In the genomic region with DNA sequence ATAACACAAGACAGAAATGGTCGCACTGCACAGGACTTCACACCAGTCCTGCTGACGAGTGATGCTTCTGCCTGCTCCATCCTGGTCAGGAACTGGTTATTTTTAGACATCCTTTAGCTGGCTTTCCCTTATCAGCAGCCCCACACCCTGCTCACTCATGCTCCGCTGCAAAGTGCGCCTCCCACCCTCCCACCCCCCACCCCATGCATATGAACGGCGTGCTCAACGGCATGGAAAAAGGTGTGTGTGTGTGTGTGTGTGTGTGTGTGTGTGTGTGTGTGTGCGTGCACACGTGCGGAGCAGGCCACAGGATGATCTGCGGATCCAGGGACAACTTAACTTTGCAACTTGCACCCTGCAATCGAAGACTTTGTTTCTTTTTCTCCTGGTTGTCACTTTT, we compare ENCODE assay signal across 9 mouse cellular contexts.
A peak's percentile ranks its signal among the peaks of the same experiment; 100 is the strongest.
DNase-seq lines count a peak whose midpoint lies in the region; ATAC-seq and TF ChIP-seq lines count a peak whose summit lies in the region.
"Had no signal": no experiment of that assay in that cellular context is flagged by ENCODE, and none has a peak within 500 bp of the region (broad histone marks: within the 10 kb centered on the region; RNA-seq: fewer than 3 reads in every experiment).

No protein-coding gene starts in this region.

- peak overlapping the region; percentile 83 for H3K4me3 ChIP-seq in megakaryocyte, embryonic 14.5 days (replicated peaks)
- H3K4me3 ChIP-seq in forebrain, embryonic 14.5 days (ENCODE audit: low read depth, low read length): no peak overlapping the region
- no peak overlapping the region for H3K4me3 ChIP-seq in hindbrain, embryonic 16.5 days (ENCODE audit: low read length)
- H3K4me3 ChIP-seq in midbrain, postnatal 0 days (ENCODE audit: low read depth, low read length): no peak overlapping the region

- no peaks in the 10 kb centered on the region for H3K9me3 ChIP-seq in megakaryocyte, embryonic 14.5 days
- H3K9me3 ChIP-seq in forebrain, embryonic 14.5 days (replicated peaks; ENCODE audit: control insufficient read depth, low read length): no peaks in the 10 kb centered on the region
- H3K9me3 ChIP-seq in hindbrain, embryonic 16.5 days (ENCODE audit: control insufficient read depth, low read length): no peaks in the 10 kb centered on the region
- no peaks in the 10 kb centered on the region for H3K9me3 ChIP-seq in midbrain, postnatal 0 days (ENCODE audit: low read length)

- H3K27ac ChIP-seq in forebrain, embryonic 14.5 days (ENCODE audit: low read depth, low read length): no peak overlapping the region
- H3K27ac ChIP-seq in hindbrain, embryonic 16.5 days (ENCODE audit: low read depth, low read length): no peak overlapping the region
- peak overlapping the region; percentile 74; the same call in 1 of the 2 replicates for H3K27ac ChIP-seq in midbrain, postnatal 0 days (ENCODE audit: low read depth, low read length)

- no peak overlapping the region for H3K9ac ChIP-seq in forebrain, embryonic 14.5 days (ENCODE audit: low read length)
- no peak overlapping the region for H3K9ac ChIP-seq in hindbrain, embryonic 16.5 days (ENCODE audit: low read depth, low read length)
- H3K9ac ChIP-seq in midbrain, postnatal 0 days (replicated peaks; ENCODE audit: low read length, poor library complexity, severe bottlenecking): no peak overlapping the region

- no peaks in the 10 kb centered on the region for H3K27me3 ChIP-seq in megakaryocyte, embryonic 14.5 days (replicated peaks)
- H3K27me3 ChIP-seq in forebrain, embryonic 14.5 days (replicated peaks; ENCODE audit: control insufficient read depth, insufficient read depth, low read length): no peaks in the 10 kb centered on the region
- H3K27me3 ChIP-seq in hindbrain, embryonic 16.5 days (replicated peaks; ENCODE audit: control insufficient read depth, insufficient read depth, low read length): no peaks in the 10 kb centered on the region
- H3K27me3 ChIP-seq in midbrain, postnatal 0 days (ENCODE audit: insufficient read depth, low read length): no peaks in the 10 kb centered on the region
- H3K27me3 ChIP-seq: Patski had no signal

- no peak for ATAC-seq in megakaryocyte, adult 5-6 weeks (ENCODE audit: poor library complexity, severe bottlenecking)
- ATAC-seq in forebrain, embryonic 14.5 days: peak; percentile 29; the same call in 1 of the 2 replicates
- ATAC-seq in hindbrain, embryonic 16.5 days: peak; percentile 9; the same call in 1 of the 2 replicates
- peak; percentile 17; the same call in 1 of the 2 replicates for ATAC-seq in midbrain, postnatal 0 days (ENCODE audit: low FRiP score)
- ATAC-seq: Patski had no signal

- no peak for DNase-seq in forebrain, embryonic 14.5 days (ENCODE audit: low spot score)
- DNase-seq in midbrain, postnatal 0 days (ENCODE audit: low spot score): no peak
- no peak for DNase-seq in cerebellum, adult 11-12 months
- DNase-seq in cerebellum, postnatal 25 days: no peak
- no peak for DNase-seq in testis, postnatal 10 days (ENCODE audit: low spot score)

- peaks cover 21% of the 10 kb centered on the region for H3K36me3 ChIP-seq in megakaryocyte, embryonic 14.5 days (replicated peaks; ENCODE audit: low read length)
- H3K36me3 ChIP-seq in forebrain, embryonic 14.5 days (ENCODE audit: control insufficient read depth, insufficient read depth, low read length): no peaks in the 10 kb centered on the region
- no peaks in the 10 kb centered on the region for H3K36me3 ChIP-seq in hindbrain, embryonic 16.5 days (ENCODE audit: control insufficient read depth, insufficient read depth, low read length)
- no peaks in the 10 kb centered on the region for H3K36me3 ChIP-seq in midbrain, postnatal 0 days (ENCODE audit: insufficient read depth, low read length)

- no peak for TF ChIP-seq CTCF in midbrain, postnatal 0 days (IDR thresholded peaks at IDR 0.05)

- H3K4me2 ChIP-seq in forebrain, embryonic 14.5 days (ENCODE audit: low read length): no peak overlapping the region
- H3K4me2 ChIP-seq in hindbrain, embryonic 16.5 days (ENCODE audit: low read length): no peak overlapping the region
- H3K4me2 ChIP-seq in midbrain, postnatal 0 days (ENCODE audit: low read depth, low read length, poor library complexity, severe bottlenecking): no peak overlapping the region

- 80% methylated on average over 12 of the region's 12 CpGs for WGBS in forebrain, embryonic 14.5 days
- 77% methylated on average over 12 of the region's 12 CpGs for WGBS in hindbrain, embryonic 16.5 days
- 67% methylated on average over 12 of the region's 12 CpGs for WGBS in midbrain, postnatal 0 days

- peaks cover 100% of the 10 kb centered on the region for H3K4me1 ChIP-seq in megakaryocyte, embryonic 14.5 days
- peaks cover 8% of the 10 kb centered on the region; the same call in 1 of the 2 replicates for H3K4me1 ChIP-seq in forebrain, embryonic 14.5 days (ENCODE audit: control insufficient read depth, insufficient read depth, low read length)
- peaks cover 8% of the 10 kb centered on the region for H3K4me1 ChIP-seq in hindbrain, embryonic 16.5 days (ENCODE audit: control insufficient read depth, insufficient read depth, low read depth, low read length)
- peaks cover 10% of the 10 kb centered on the region for H3K4me1 ChIP-seq in midbrain, postnatal 0 days (ENCODE audit: insufficient read depth, low read length)
